Mouse (Mus musculus) thymus, adult 2 months (tissue): ENCODE measurements at regions not wholly inside any gene's neighbourhood (a gene's known extent, or its start where the extent isn't known, plus 50 kb on each side); places are given as distances from the start of the nearest gene placed in this dataset.

Experiments used
- CTCF ChIP-seq: fragments of 200-500 bp; IDR thresholded peaks from 2 replicates; pipeline ENCODE4 v1.5.1; 2012; ENCODE audit warnings: mild to moderate bottlenecking, control low read depth, low read length, moderate library complexity, borderline replicate concordance; ENCODE audit not compliant: control insufficient read depth, poor library complexity, insufficient read depth; ENCODE audit errors: extremely low read depth
- POLR2A ChIP-seq: fragments of 200-500 bp; IDR thresholded peaks from 2 replicates; pipeline ENCODE4 v1.6.1; 2012; ENCODE audit warnings: mild to moderate bottlenecking, low read length, control low read depth, moderate library complexity; ENCODE audit not compliant: control insufficient read depth, poor library complexity, insufficient read depth; ENCODE audit errors: extremely low read depth

GRCm38 (mm10) chr2:167778271-167778670 lies 88.6 kb upstream of the Tmem189 start:
- TF ChIP-seq CTCF, result no peak
- no peak for TF ChIP-seq POLR2A
